Mouse (Mus musculus) gastrocnemius, postnatal 14 days (tissue): Measurements from ENCODE around the gene Gtf3a. TPM values are rescaled to one million over a fixed set of nuclear protein-coding genes. Genes with fewer than 3 reads are reported as not detected.

Source experiments
- DNase-seq: peaks from one replicate; pipeline ENCODE4 v3.0.0; 2021; ENCODE audit warnings: mixed read lengths
- intact Hi-C: fragments of 180-260 bp; cut with DNase I; formaldehyde crosslinking; loops from one replicate; pipeline ENCODE4 v1.15.1; 2025; ENCODE audit warnings: low total_unique reads
- total RNA-seq, 2 experiments: library from RNA; stranded (reverse); gene quantifications; 2 replicates each; pipeline ENCODE4 v1.2.3; 2021

Gtf3a gene
- total RNA-seq, 2 experiments from 2014 or later, result 22.1 to 25.1 TPM

- intact Hi-C loops, result no loop called here
- no peak for DNase-seq
These were observed 24.9 kb downstream of the Gtf3a start for GRCm38 (mm10) chr5:146973353-146973752.

GRCm38 (mm10) chr5:146973858-146974780 lies 25.7 kb downstream of the Gtf3a start:
- no peak for DNase-seq
- intact Hi-C loops, result no loop called here

- DNase-seq, result no peak
- intact Hi-C loops, result no loop called here
These were observed 26.3 kb downstream of the Gtf3a start for GRCm38 (mm10) chr5:146974781-146975123.

- DNase-seq, result no peak
- intact Hi-C loops, result no loop called here
These were observed 32.9 kb downstream of the Gtf3a start for GRCm38 (mm10) chr5:146981376-146981775.

GRCm38 (mm10) chr5:146983216-146983615 lies 34.8 kb downstream of the Gtf3a start:
- intact Hi-C loops, result no loop called here
- peak; percentile 28 for DNase-seq

GRCm38 (mm10) chr5:146985725-146986433 lies 37.4 kb downstream of the Gtf3a start:
- no peak for DNase-seq
- intact Hi-C loops, result loop anchor here (2.0 kb wide), 1 partner anchor 241 kb away; no protein-coding TSS in a partner anchor

- DNase-seq, result no peak
- intact Hi-C loops, result no loop called here
These were observed 39.1 kb downstream of the Gtf3a start for GRCm38 (mm10) chr5:146987588-146987987.

GRCm38 (mm10) chr5:146989051-146989450 lies 40.6 kb downstream of the Gtf3a start:
- no peak for DNase-seq
- intact Hi-C loops, result no loop called here

GRCm38 (mm10) chr5:146993509-146993908 lies 45.1 kb downstream of the Gtf3a start:
- intact Hi-C loops, result no loop called here
- peak; percentile 48 for DNase-seq

GRCm38 (mm10) chr5:146994973-146995372 lies 46.5 kb downstream of the Gtf3a start:
- intact Hi-C loops, result no loop called here
- no peak for DNase-seq

- intact Hi-C loops, result no loop called here
- no peak for DNase-seq
These were observed 48.4 kb downstream of the Gtf3a start for GRCm38 (mm10) chr5:146996812-146997211.

GRCm38 (mm10) chr5:146998802-146999201 lies 50.3 kb downstream of the Gtf3a start:
- intact Hi-C loops, result no loop called here
- no peak for DNase-seq

GRCm38 (mm10) chr5:147001312-147001711 lies 52.9 kb downstream of the Gtf3a start:
- DNase-seq, result no peak
- intact Hi-C loops, result no loop called here

GRCm38 (mm10) chr5:147003303-147003702 lies 54.8 kb downstream of the Gtf3a start:
- intact Hi-C loops, result no loop called here
- no peak for DNase-seq

Other genes starting within 250 kb of the Gtf3a start
- gene Usp12, start 153.7 kb upstream of the Gtf3a start, total RNA-seq, result 10 to 100 TPM; 13.8 to 15.7 TPM
- 100 to 1,000 TPM; 184 to 212 TPM for gene Rpl21, start 115.8 kb upstream of the Gtf3a start, total RNA-seq
- 1 to 10 TPM; 3.0 to 3.4 TPM for gene Rasl11a, start 103.6 kb upstream of the Gtf3a start, total RNA-seq
- 10 to 100 TPM; 21.8 to 24.3 TPM for gene Mtif3, start 15.1 kb downstream of the Gtf3a start, total RNA-seq
- gene Lnx2, start 127.9 kb downstream of the Gtf3a start, total RNA-seq, result 1 to 10 TPM; 5.6 to 5.9 TPM
- gene Polr1d, start 128.4 kb downstream of the Gtf3a start, total RNA-seq, result 10 to 100 TPM; 87.1 to 94.8 TPM
- gene Gsx1, start 240.0 kb downstream of the Gtf3a start, total RNA-seq, result not detected